8 mouse cellular contexts compared by ENCODE assay signal in genomic region chr5:123397786-123398185, GRCm38 (mm10). TPM values are rescaled to one million over a fixed set of nuclear protein-coding genes. Genes with fewer than 3 reads are reported as not detected.
A peak's percentile ranks its signal among the peaks of the same experiment; 100 is the strongest.
DNase-seq lines count a peak whose midpoint lies in the region; ATAC-seq and TF ChIP-seq lines count a peak whose summit lies in the region.

No protein-coding gene starts in this region.

- peak overlapping the region; percentile 93 for H3K4me2 ChIP-seq in heart, embryonic 13.5 days
- 0 out of 2 replicates have a peak overlapping the region, but pooled peaks have one; percentile 18 for H3K4me2 ChIP-seq in stomach, embryonic 14.5 days (replicated peaks; ENCODE audit: low read depth, low read length)

- H3K4me3 ChIP-seq in MEL (ENCODE audit: control insufficient read depth in 1 of 2, insufficient read depth in 1 of 2, low read depth in 2 of 2, low read length in 2 of 2), result no peak overlapping the region
- H3K4me3 ChIP-seq in heart, embryonic 13.5 days, result peak overlapping the region; percentile 98; the same call in 1 of the 2 replicates
- no peak overlapping the region for H3K4me3 ChIP-seq in stomach, embryonic 14.5 days (ENCODE audit: low read depth, low read length)

- no peaks in the 10 kb centered on the region for H3K27me3 ChIP-seq in MEL (ENCODE audit: control insufficient read depth in 1 of 2, insufficient read depth in 2 of 2, low read length in 2 of 2)
- H3K27me3 ChIP-seq in heart, embryonic 13.5 days (replicated peaks), result no peaks in the 10 kb centered on the region
- no peaks in the 10 kb centered on the region for H3K27me3 ChIP-seq in stomach, embryonic 14.5 days (ENCODE audit: control insufficient read depth, insufficient read depth, low read length)

- no peak for TF ChIP-seq RAD21 in MEL (IDR thresholded peaks at IDR 0.05; ENCODE audit: low read depth, low read length)

- DNase-seq in heart, adult 11 months, result peak; percentile 98
- DNase-seq in heart, postnatal 10 days, result no peak
- DNase-seq in MEL (ENCODE audit: low read depth, low spot score), result peak; percentile 44
- DNase-seq in lung, adult 18-20 months, result peak; percentile 64 to 73
- DNase-seq in cerebellum, adult 8-10 months, result no peak
- no peak for DNase-seq in ovary, adult 18-20 months (ENCODE audit: low spot score)

- peaks cover 45% of the 10 kb centered on the region for H3K79me2 ChIP-seq in MEL (ENCODE audit: control insufficient read depth, insufficient read depth, low read length, poor library complexity)

- no peak for TF ChIP-seq EP300 in MEL (IDR thresholded peaks at IDR 0.05; ENCODE audit: low read depth in 1 of 2, low read length in 2 of 2)

- H3K36me3 ChIP-seq in MEL (ENCODE audit: control insufficient read depth in 1 of 2, insufficient read depth in 2 of 2, low read length in 2 of 2), result peaks cover 0 to 27% of the 10 kb centered on the region in 2 experiments; a peak in 3 of 4 replicates
- H3K36me3 ChIP-seq in heart, embryonic 13.5 days, result peaks cover 3% of the 10 kb centered on the region; the same call in 1 of the 2 replicates
- H3K36me3 ChIP-seq in stomach, embryonic 14.5 days (ENCODE audit: control insufficient read depth, insufficient read depth, low read length), result no peaks in the 10 kb centered on the region

- no peak for ATAC-seq in heart, embryonic 13.5 days (ENCODE audit: extremely low read depth, insufficient number of reproducible peaks, low FRiP score, low TSS enrichment)
- ATAC-seq in stomach, embryonic 14.5 days (ENCODE audit: insufficient number of reproducible peaks, insufficient read depth, low FRiP score, low read depth), result no peak

- H3K9me3 ChIP-seq in MEL (replicated peaks; ENCODE audit: insufficient read depth, low read length), result no peaks in the 10 kb centered on the region
- H3K9me3 ChIP-seq in heart, embryonic 13.5 days, result no peaks in the 10 kb centered on the region
- no peaks in the 10 kb centered on the region for H3K9me3 ChIP-seq in stomach, embryonic 14.5 days (ENCODE audit: control insufficient read depth, low read depth, low read length)

- peaks cover 3 to 26% of the 10 kb centered on the region in 2 experiments; a peak in 3 of 4 replicates for H3K4me1 ChIP-seq in MEL (ENCODE audit: control insufficient read depth in 1 of 2, insufficient read depth in 2 of 2, low read length in 2 of 2)
- peaks cover 48% of the 10 kb centered on the region for H3K4me1 ChIP-seq in heart, embryonic 13.5 days
- peaks cover 33% of the 10 kb centered on the region for H3K4me1 ChIP-seq in stomach, embryonic 14.5 days (ENCODE audit: control insufficient read depth, insufficient read depth, low read length)

- intact Hi-C loops in heart, postnatal 10 days (cut with DNase I), result loop anchor here (5.0 kb wide), 1 partner anchor 35 kb away; no protein-coding TSS in a partner anchor

- 61% methylated on average over 11 of the region's 11 CpGs for WGBS in heart, embryonic 13.5 days
- WGBS in stomach, embryonic 14.5 days, result 79% methylated on average over 11 of the region's 11 CpGs

- TF ChIP-seq CTCF in MEL (IDR thresholded peaks at IDR 0.05 in 2 of 3, conservative IDR thresholded peaks at IDR 0.05 in 1 of 3; ENCODE audit: control insufficient read depth in 1 of 3, insufficient read depth in 1 of 3, low read depth in 2 of 3, low read length in 3 of 3, poor library complexity in 1 of 3, severe bottlenecking in 1 of 3), result no peak

- H3K27ac ChIP-seq in MEL (ENCODE audit: control insufficient read depth, low read depth, low read length), result no peak overlapping the region
- H3K27ac ChIP-seq in heart, embryonic 13.5 days (replicated peaks), result peak overlapping the region; percentile 10
- no peak overlapping the region for H3K27ac ChIP-seq in stomach, embryonic 14.5 days (ENCODE audit: low read length)

- H3K9ac ChIP-seq in MEL (ENCODE audit: control insufficient read depth, low read depth, low read length, poor library complexity, severe bottlenecking), result no peak overlapping the region
- peak overlapping the region; percentile 25 for H3K9ac ChIP-seq in heart, embryonic 13.5 days
- no peak overlapping the region for H3K9ac ChIP-seq in stomach, embryonic 14.5 days (replicated peaks; ENCODE audit: low read depth, low read length)

- TF ChIP-seq POLR2A in MEL (IDR thresholded peaks at IDR 0.05; ENCODE audit: control insufficient read depth in 1 of 2, insufficient read depth in 1 of 2, low read depth in 1 of 2, low read length in 2 of 2, poor library complexity in 1 of 2), result no peak

TF ChIP-seq in MEL, 35 proteins besides CTCF, POLR2A, EP300 and RAD21:
- TF ChIP-seq RCOR1 (IDR thresholded peaks at IDR 0.05; ENCODE audit: low read depth, low read length) (peak; percentile 44; the same call in 1 of the 2 replicates), TBP (IDR thresholded peaks at IDR 0.05; ENCODE audit: low read depth, low read length) (no peak), MYB (IDR thresholded peaks at IDR 0.05; ENCODE audit: low read depth, low read length) (no peak), SIN3A (IDR thresholded peaks at IDR 0.05; ENCODE audit: low read length) (0 out of 2 replicates have a peak, but pooled peaks have one; percentile 22), TAL1 (IDR thresholded peaks at IDR 0.05; ENCODE audit: low read length) (peak; percentile 41)
TF ChIP-seq in MEL: peak in this region for 3.

RNA-seq across cellular contexts. Expression of gene Mlxip, which starts 3.2 kb away (rescaled TPM):
- total RNA-seq in heart, postnatal 10 days (2021), result 10 to 100 TPM; 24.7 to 26.3 TPM
- total RNA-seq in MEL (2012; rRNA removed), result 5.2 and 5.7 TPM in 2 replicates
- 10 to 100 TPM in 1 of 2 experiments, not detected in 1; 21.9 TPM for polyA plus RNA-seq in MEL (2012; ENCODE audit: insufficient read depth in 1 of 2, insufficient read length in 2 of 2, low read depth in 1 of 2, low replicate concordance in 2 of 2, missing spikeins in 1 of 2)
- polyA plus RNA-seq in heart, embryonic 13.5 days (2015; fragmentation: Nextera tagmentation; extraction: Ambion mirVana), result 10.9 and 11.7 TPM in 2 replicates
- polyA plus RNA-seq in stomach, embryonic 14.5 days (2014; fragmentation: Nextera tagmentation; extraction: Ambion mirVana), result 26.5 and 27.6 TPM in 2 replicates

RNA-seq across cellular contexts. Expression of gene Bcl7a, which starts 54.2 kb away (rescaled TPM):
- 10 to 100 TPM; 11.9 to 14.2 TPM for total RNA-seq in heart, postnatal 10 days (2021)
- 3.1 and 3.5 TPM in 2 replicates for total RNA-seq in MEL (2012; rRNA removed)
- 10 to 100 TPM in 1 of 2 experiments, not detected in 1; 11.0 TPM for polyA plus RNA-seq in MEL (2012; ENCODE audit: insufficient read depth in 1 of 2, insufficient read length in 2 of 2, low read depth in 1 of 2, low replicate concordance in 2 of 2, missing spikeins in 1 of 2)
- polyA plus RNA-seq in heart, embryonic 13.5 days (2015; fragmentation: Nextera tagmentation; extraction: Ambion mirVana), result 13.5 and 14.5 TPM in 2 replicates
- 27.6 and 30.1 TPM in 2 replicates for polyA plus RNA-seq in stomach, embryonic 14.5 days (2014; fragmentation: Nextera tagmentation; extraction: Ambion mirVana)

Comparison
In these comparisons a context has a peak if more than half of its experiments do, and no peak if none do; other contexts are left out.
1. DNase-seq: peak in heart, adult 11 months (single experiment), MEL (single experiment) and lung, adult 18-20 months (2 of 2); none in heart, postnatal 10 days (0 of 2), cerebellum, adult 8-10 months (single experiment) and ovary, adult 18-20 months (single experiment).